Mouse (Mus musculus) megakaryocyte, embryonic 14.5 days (primary cell): ENCODE results near the gene Pkd1l2. TPM values are rescaled to one million over a fixed set of nuclear protein-coding genes. Genes with fewer than 3 reads are reported as not detected.

Experiments used
- H3K27me3 ChIP-seq: replicated peaks from 2 replicates; pipeline ENCODE3; 2012; ENCODE audit warnings: inconsistent platforms
- H3K36me3 ChIP-seq: replicated peaks from 2 replicates; pipeline ENCODE3; 2012; ENCODE audit warnings: low read length, inconsistent platforms, mixed read lengths
- H3K4me1 ChIP-seq: 2 replicates; pipeline ENCODE4 v1.6.1; 2012; ENCODE audit warnings: inconsistent platforms
- H3K4me3 ChIP-seq: replicated peaks from 2 replicates; pipeline ENCODE3; 2012; ENCODE audit warnings: moderate library complexity, mild to moderate bottlenecking, inconsistent platforms
- H3K9me3 ChIP-seq: 2 replicates; pipeline ENCODE4 v1.6.1; 2012; ENCODE audit warnings: inconsistent platforms
- FLI1 ChIP-seq: IDR thresholded peaks from 2 replicates; pipeline ENCODE4 v1.6.1; 2012; ENCODE audit warnings: low read length, inconsistent platforms, mixed read lengths
- GATA1 ChIP-seq: IDR thresholded peaks from 3 replicates; pipeline ENCODE4 v1.6.1; 2012; ENCODE audit warnings: mixed read lengths, low read length, inconsistent platforms, borderline replicate concordance
- polyA plus RNA-seq: library from polyadenylated mRNA; stranded (reverse); fragments of >175 nt; gene quantifications from 2 replicates; pipeline ENCODE4 v1.2.3, GENCODE M21; 2012; ENCODE audit warnings: low replicate concordance; ENCODE audit not compliant: insufficient read depth

Pkd1l2 gene
- polyA plus RNA-seq, 1 experiment, result 0.63 TPM

DNA sequence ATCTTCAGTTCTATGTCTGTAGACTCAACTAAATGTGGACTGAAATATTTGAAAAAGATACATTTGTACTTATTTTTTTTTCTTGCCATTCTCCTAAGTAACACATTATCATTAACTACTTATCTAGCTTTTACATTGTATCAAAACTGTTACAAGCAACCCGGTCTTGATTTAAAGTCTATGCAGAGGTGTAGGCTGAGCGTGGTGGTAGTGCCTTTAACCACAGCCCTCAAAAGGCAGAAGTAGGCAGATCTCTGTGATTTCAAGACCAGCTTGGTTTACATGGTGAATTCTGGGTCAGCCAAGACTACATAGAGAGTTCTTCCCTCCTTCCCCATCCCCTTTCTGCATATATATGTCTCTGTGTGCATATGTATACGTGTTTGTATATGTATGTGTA, 38.7 kb downstream of the Pkd1l2 start:
- Histone ChIP-seq H3K36me3 (no peaks in the 10 kb centered on the region), H3K9me3 (no peaks in the 10 kb centered on the region), H3K4me3 (no peak overlapping the region), H3K4me1 (peaks cover 15% of the 10 kb centered on the region), H3K27me3 (peaks cover 64% of the 10 kb centered on the region)
- TF ChIP-seq GATA1, result no peak
- no peak for TF ChIP-seq FLI1

DNA sequence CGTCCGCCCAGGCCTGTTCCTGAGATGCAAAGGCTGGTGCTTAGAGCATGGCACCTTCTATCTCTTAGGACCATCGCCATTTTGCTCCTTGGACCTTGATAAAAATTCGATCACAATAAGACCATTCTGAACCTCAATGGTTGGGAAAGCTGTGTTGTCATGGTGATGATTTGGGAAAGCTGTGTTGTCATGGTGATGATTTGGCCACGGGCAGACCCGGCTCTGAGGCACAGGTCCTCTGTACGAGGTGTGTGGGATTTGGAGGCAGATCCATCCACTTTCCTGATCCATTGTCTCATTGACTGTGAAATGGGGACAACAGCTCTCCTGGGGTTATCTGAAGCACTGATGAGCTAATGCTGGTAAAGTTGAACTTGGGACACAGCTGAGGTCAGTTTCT, 42.4 kb downstream of the Pkd1l2 start:
- H3K4me1 ChIP-seq, result peaks cover 15% of the 10 kb centered on the region
- no peak for TF ChIP-seq FLI1
- no peak for TF ChIP-seq GATA1
- peaks cover 54% of the 10 kb centered on the region for H3K27me3 ChIP-seq
- no peaks in the 10 kb centered on the region for H3K36me3 ChIP-seq
- H3K9me3 ChIP-seq, result no peaks in the 10 kb centered on the region
- H3K4me3 ChIP-seq, result no peak overlapping the region

DNA sequence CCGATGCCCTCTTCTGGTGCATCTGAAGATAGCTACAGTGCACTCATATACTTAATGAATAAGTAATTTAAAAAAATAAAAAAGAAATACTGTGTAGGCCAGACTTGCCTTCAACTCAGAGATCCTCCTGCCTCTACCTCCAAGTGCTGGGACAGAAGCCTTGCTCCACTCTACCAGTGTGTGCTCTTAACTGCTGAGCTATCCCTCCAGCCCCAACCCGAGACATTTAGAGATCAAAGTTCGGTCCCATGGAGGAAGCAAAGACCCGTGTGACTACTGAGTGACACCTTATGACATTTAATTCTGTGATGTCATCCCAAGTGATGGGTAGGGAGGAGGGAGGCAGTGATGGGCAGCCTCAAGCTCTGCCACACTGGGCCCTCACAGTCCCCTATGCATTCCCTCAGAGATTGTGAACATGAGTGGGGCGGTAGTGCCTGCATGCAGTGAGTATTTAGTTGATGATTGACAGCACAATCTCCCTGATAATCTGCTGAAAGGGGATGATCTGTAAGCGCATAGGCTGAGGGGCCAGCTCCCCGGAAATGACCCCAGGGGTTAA, 44.8 kb downstream of the Pkd1l2 start:
- H3K9me3 ChIP-seq, result no peaks in the 10 kb centered on the region
- peaks cover 25% of the 10 kb centered on the region for H3K4me1 ChIP-seq
- no peak for TF ChIP-seq FLI1
- TF ChIP-seq GATA1, result no peak
- no peaks in the 10 kb centered on the region for H3K36me3 ChIP-seq
- no peak overlapping the region for H3K4me3 ChIP-seq
- H3K27me3 ChIP-seq, result peaks cover 35% of the 10 kb centered on the region

DNA sequence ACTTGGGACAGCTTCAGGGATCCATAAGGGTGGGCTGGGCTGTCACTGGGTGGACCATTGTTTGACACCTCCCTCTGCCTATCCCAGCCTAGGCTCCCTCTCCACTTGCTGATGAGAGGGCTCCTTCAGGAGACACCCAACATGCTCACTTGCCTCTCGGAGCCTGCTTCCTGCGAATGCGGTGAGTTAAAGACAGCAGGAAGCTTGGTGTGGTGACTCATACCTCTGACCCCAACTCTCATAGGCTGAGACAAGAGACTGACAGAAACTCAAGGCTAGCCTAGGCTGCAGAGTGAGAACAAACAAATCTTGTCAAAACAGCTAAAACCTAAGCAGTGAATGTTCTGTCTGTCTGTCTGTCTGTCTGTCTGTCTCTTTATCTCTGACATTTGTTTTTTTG, 48.9 kb downstream of the Pkd1l2 start:
- Histone ChIP-seq H3K9me3 (no peaks in the 10 kb centered on the region), H3K4me3 (peak overlapping the region; percentile 55), H3K4me1 (peaks cover 34% of the 10 kb centered on the region), H3K27me3 (peaks cover 15% of the 10 kb centered on the region), H3K36me3 (no peaks in the 10 kb centered on the region)
- TF ChIP-seq GATA1 (no peak), FLI1 (no peak)

DNA sequence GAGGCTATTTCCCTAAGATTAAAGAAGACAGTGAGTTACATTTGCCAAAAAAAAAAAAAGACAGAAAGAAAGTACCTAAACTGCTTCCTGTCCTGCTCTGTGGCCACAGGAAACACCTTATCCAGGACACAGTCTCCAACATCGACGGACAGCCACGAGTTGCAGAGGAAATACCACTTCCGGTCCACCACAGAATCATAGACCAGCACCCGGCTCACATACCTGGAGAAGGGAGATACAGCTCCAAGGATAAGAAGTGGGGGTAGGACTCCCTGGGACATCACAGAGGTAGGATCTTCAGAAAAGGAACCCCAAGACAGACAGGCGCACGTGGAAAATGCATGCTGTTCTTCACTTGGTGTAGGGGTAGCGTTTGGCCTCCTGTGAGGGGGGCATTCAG, 49.6 kb downstream of the Pkd1l2 start:
- Histone ChIP-seq H3K27me3 (peaks cover 13% of the 10 kb centered on the region), H3K4me1 (peaks cover 34% of the 10 kb centered on the region), H3K9me3 (no peaks in the 10 kb centered on the region), H3K4me3 (no peak overlapping the region), H3K36me3 (no peaks in the 10 kb centered on the region)
- TF ChIP-seq GATA1 (no peak), FLI1 (no peak)

DNA sequence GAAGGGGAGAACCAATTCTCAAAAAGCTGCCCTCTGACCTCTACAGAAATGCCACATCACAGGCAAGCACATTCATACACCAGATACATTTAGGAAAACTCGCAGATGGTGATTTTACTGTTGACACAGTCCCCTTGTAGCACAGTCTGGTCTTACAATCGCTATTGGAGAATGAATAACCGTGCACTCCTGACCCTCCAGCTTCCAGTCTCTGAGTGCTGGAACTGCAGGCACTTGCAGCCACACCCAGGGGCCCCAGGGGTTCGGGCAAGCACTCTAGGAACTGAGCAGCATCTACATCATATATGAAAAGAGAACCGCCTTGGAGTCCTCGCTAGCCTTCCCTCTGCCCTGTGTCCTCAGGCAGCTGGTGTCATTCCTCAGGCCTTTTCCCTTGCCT, 50.8 kb downstream of the Pkd1l2 start:
- peaks cover 34% of the 10 kb centered on the region for H3K4me1 ChIP-seq
- H3K9me3 ChIP-seq, result no peaks in the 10 kb centered on the region
- peaks cover 13% of the 10 kb centered on the region for H3K27me3 ChIP-seq
- H3K36me3 ChIP-seq, result no peaks in the 10 kb centered on the region
- H3K4me3 ChIP-seq, result no peak overlapping the region
- TF ChIP-seq GATA1, result no peak
- no peak for TF ChIP-seq FLI1

DNA sequence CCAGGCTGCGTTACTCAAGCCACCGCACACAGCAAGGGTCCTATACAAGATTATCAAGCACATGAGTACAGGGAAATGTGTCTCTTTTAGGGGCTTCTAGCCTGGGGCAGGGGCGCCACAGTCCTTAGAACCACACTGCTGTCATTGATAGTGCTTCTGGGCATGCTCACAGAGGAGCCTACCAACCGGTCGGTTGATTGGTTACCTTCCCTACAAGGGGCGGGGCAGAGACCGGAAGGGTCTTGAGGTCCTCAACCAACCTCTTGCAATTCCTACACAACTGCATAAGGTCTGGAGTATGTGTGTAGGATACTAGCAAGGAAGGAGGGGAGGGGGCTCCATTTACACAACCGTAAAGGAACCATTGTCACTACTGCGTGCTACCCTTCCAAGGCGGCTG, 53.6 kb downstream of the Pkd1l2 start:
- H3K4me1 ChIP-seq, result peaks cover 28% of the 10 kb centered on the region
- H3K36me3 ChIP-seq, result no peaks in the 10 kb centered on the region
- TF ChIP-seq GATA1 (no peak), FLI1 (no peak)
- peaks cover 15% of the 10 kb centered on the region for H3K27me3 ChIP-seq
- H3K4me3 ChIP-seq, result no peak overlapping the region
- H3K9me3 ChIP-seq, result no peaks in the 10 kb centered on the region

DNA sequence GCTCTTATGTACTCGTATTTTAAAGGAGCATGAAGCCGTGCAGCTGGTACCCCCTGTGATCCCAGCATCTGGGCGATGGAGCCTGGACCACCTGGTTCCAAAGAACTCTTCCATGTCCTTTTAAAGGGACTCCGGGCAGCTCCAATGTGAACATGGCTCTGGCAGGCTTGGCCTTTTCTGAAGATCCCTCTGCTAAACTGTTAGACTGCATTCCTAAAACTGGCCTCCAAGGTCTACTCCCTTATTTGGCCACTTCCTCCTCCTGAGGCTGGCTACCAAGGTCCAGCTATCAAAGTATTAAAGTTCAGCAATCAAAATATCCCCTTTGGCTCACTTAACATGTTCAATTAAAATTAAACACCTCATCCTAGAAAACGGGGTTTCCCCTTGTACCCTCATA, 54.6 kb downstream of the Pkd1l2 start:
- H3K27me3 ChIP-seq, result peaks cover 20% of the 10 kb centered on the region
- H3K9me3 ChIP-seq, result no peaks in the 10 kb centered on the region
- no peak overlapping the region for H3K4me3 ChIP-seq
- H3K4me1 ChIP-seq, result peaks cover 25% of the 10 kb centered on the region
- TF ChIP-seq FLI1 (no peak), GATA1 (no peak)
- H3K36me3 ChIP-seq, result no peaks in the 10 kb centered on the region

DNA sequence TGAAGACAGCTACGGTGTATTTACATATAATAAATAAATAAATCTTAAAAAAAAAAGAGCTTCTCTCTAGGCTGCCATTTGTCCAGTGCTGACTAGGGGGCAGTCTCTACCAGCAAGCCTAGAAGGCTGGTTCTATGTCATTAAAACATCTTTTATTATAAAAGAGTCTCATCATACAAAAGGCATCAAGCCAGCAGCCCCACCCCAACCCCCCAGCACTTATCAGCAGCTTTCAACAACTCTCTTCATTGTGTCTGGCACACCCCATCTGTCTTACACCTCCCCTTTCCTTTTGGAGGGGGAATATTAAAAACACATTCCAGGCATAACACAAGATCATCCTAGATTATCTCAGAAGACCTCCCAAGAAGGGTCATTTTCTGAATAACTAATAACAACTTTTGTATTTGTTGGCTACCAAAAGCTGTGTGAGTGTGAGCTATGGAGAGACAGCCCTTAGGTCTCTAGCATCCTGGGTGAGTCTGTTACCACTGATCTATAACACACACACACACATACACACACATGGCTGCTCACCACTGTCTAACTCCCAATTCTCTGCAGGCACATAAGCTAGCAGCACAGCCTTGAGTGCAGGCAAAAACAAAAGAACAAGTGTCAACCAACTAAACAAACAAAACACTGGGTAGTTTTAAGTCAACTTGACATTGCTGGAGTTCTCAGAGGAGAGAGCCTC, 59.8 kb downstream of the Pkd1l2 start:
- H3K9me3 ChIP-seq, result no peaks in the 10 kb centered on the region
- H3K4me3 ChIP-seq, result no peak overlapping the region
- no peaks in the 10 kb centered on the region for H3K36me3 ChIP-seq
- peaks cover 24% of the 10 kb centered on the region for H3K27me3 ChIP-seq
- TF ChIP-seq GATA1 (no peak), FLI1 (no peak)
- peaks cover 11% of the 10 kb centered on the region; the same call in 1 of the 2 replicates for H3K4me1 ChIP-seq
